Mouse (Mus musculus) hindbrain, postnatal 0 days (tissue): ENCODE data around the gene Ptpn6. TPM values are rescaled to one million over a fixed set of nuclear protein-coding genes. Genes with fewer than 3 reads are reported as not detected.

ENCODE experiments used
- ATAC-seq: fragments of 200-750 bp; cut with Nextera tagmentation; 2 replicates; pipeline ENCODE4 v1.8.0; 2017; ENCODE audit warnings: mild to moderate bottlenecking, moderate TSS enrichment, moderate library complexity
- DNase-seq: peaks from one replicate; pipeline ENCODE4 v3.0.0-alpha.2; 2015; ENCODE audit warnings: low spot score
- H3K27ac ChIP-seq: fragments of 300-500 bp; sonication (generic); 2 replicates; pipeline ENCODE4 v1.5.1; 2014; ENCODE audit warnings: mild to moderate bottlenecking
- H3K27me3 ChIP-seq: fragments of 300-500 bp; sonication (generic); 2 replicates; pipeline ENCODE4 v1.6.1; 2014; ENCODE audit warnings: low read length, mixed read lengths; ENCODE audit not compliant: insufficient read depth
- H3K36me3 ChIP-seq: fragments of 300-500 bp; sonication (generic); 2 replicates; pipeline ENCODE4 v1.6.1; 2014; ENCODE audit warnings: low read length, mixed read lengths; ENCODE audit not compliant: insufficient read depth
- H3K4me1 ChIP-seq: fragments of 300-500 bp; sonication (generic); 2 replicates; pipeline ENCODE4 v1.6.1; 2014; ENCODE audit warnings: antibody characterized with exemption, low read length, mixed read lengths; ENCODE audit not compliant: insufficient read depth
- H3K4me2 ChIP-seq: fragments of 300-500 bp; sonication (generic); 2 replicates; pipeline ENCODE4 v1.6.1; 2014; ENCODE audit warnings: low read depth, mild to moderate bottlenecking, low read length, moderate library complexity, mixed read lengths
- H3K4me3 ChIP-seq: fragments of 300-500 bp; sonication (generic); 2 replicates; pipeline ENCODE4 v1.5.1; 2014; ENCODE audit warnings: low read length
- H3K9ac ChIP-seq: fragments of 300-500 bp; sonication (generic); replicated peaks from 2 replicates; pipeline ENCODE4 v1.6.1; 2014; ENCODE audit warnings: mild to moderate bottlenecking, low read length, moderate library complexity, mixed read lengths
- H3K9me3 ChIP-seq: fragments of 300-500 bp; sonication (generic); 2 replicates; pipeline ENCODE4 v1.6.1; 2016; ENCODE audit warnings: low read length, mixed read lengths
- CTCF ChIP-seq: IDR thresholded peaks from 2 replicates; pipeline ENCODE4 v1.5.1; 2016; ENCODE audit warnings: antibody characterized with exemption, control low read depth, low read depth
- WGBS: fragments of 180-500 bp; shearing (Covaris S2); extraction: QIAGEN DNeasy Blood & Tissue Kit; methylation state at CpG from one replicate; pipeline ENCODE4 v1.1.7; 2014; 5-methylcytosine and 5-hydroxymethylcytosine counted together
- microRNA counts: library from miRNA; unstranded; fragments of <30 nt; microRNA quantifications from one replicate; lab custom pipeline; 2015
- microRNA-seq, 2 experiments: library from miRNA; unstranded; fragments of <30 nt; microRNA quantifications; one replicate each; pipeline ENCODE4; 2016
- polyA plus RNA-seq: library from polyadenylated mRNA; unstranded; fragments of >200 nt; fragmentation: Nextera tagmentation; extraction: Ambion mirVana; gene quantifications from 2 replicates; pipeline ENCODE4 v1.2.1, GENCODE M21; 2015
- total RNA-seq: library from RNA; depleted of rRNA; stranded (reverse); fragments of >200 nt; gene quantifications from 2 replicates; pipeline ENCODE4 v1.2.3, GENCODE M21; 2014; rRNA removed

Ptpn6 gene
- total and polyA plus RNA-seq, 2 experiments from 2014 or later: 3.8 to 4.3 TPM

GRCm38 (mm10) chr6:124679486-124679885 lies 59.0 kb downstream of the Ptpn6 start:
- no peak for ATAC-seq
- no peaks in the 10 kb centered on the region for H3K27me3 ChIP-seq
- 89% methylated on average over 3 of the region's 3 CpGs for WGBS
- no peaks in the 10 kb centered on the region for H3K36me3 ChIP-seq
- no peak overlapping the region for H3K4me3 ChIP-seq
- DNase-seq: no peak
- no peak overlapping the region for H3K9ac ChIP-seq
- H3K4me2 ChIP-seq: no peak overlapping the region
- no peak overlapping the region for H3K27ac ChIP-seq
- H3K4me1 ChIP-seq: no peaks in the 10 kb centered on the region
- no peaks in the 10 kb centered on the region for H3K9me3 ChIP-seq
- TF ChIP-seq CTCF: no peak

- Histone ChIP-seq H3K27me3 (no peaks in the 10 kb centered on the region), H3K27ac (no peak overlapping the region), H3K36me3 (no peaks in the 10 kb centered on the region), H3K9me3 (no peaks in the 10 kb centered on the region), H3K4me2 (no peak overlapping the region), H3K9ac (no peak overlapping the region), H3K4me3 (no peak overlapping the region), H3K4me1 (no peaks in the 10 kb centered on the region)
- DNase-seq (no peak), ATAC-seq (no peak)
- no peak for TF ChIP-seq CTCF
- WGBS: 94% methylated on average over 7 of the region's 7 CpGs
These were observed 59.7 kb downstream of the Ptpn6 start for GRCm38 (mm10) chr6:124678769-124679168.

- Histone ChIP-seq H3K36me3 (no peaks in the 10 kb centered on the region), H3K9ac (no peak overlapping the region), H3K4me2 (no peak overlapping the region), H3K4me1 (no peaks in the 10 kb centered on the region), H3K4me3 (no peak overlapping the region), H3K27me3 (no peaks in the 10 kb centered on the region), H3K27ac (no peak overlapping the region), H3K9me3 (no peaks in the 10 kb centered on the region)
- ATAC-seq (no peak), DNase-seq (no peak)
- no peak for TF ChIP-seq CTCF
- WGBS: 89% methylated on average over 6 of the region's 6 CpGs
These were observed 62.3 kb downstream of the Ptpn6 start for GRCm38 (mm10) chr6:124676171-124676570.

GRCm38 (mm10) chr6:124674591-124674990 lies 63.9 kb downstream of the Ptpn6 start:
- no peaks in the 10 kb centered on the region for H3K27me3 ChIP-seq
- DNase-seq (no peak), ATAC-seq (no peak)
- WGBS: 98% methylated on average over 7 of the region's 7 CpGs
- TF ChIP-seq CTCF: no peak
- no peaks in the 10 kb centered on the region for H3K36me3 ChIP-seq
- no peaks in the 10 kb centered on the region for H3K4me1 ChIP-seq
- H3K9ac ChIP-seq: no peak overlapping the region
- H3K4me2 ChIP-seq: no peak overlapping the region
- no peak overlapping the region for H3K4me3 ChIP-seq
- no peak overlapping the region for H3K27ac ChIP-seq
- no peaks in the 10 kb centered on the region for H3K9me3 ChIP-seq

GRCm38 (mm10) chr6:124673619-124674018 lies 64.9 kb downstream of the Ptpn6 start:
- Histone ChIP-seq H3K27ac (0 out of 2 replicates have a peak overlapping the region, but pooled peaks have one; percentile 7), H3K4me2 (no peak overlapping the region), H3K4me1 (no peaks in the 10 kb centered on the region), H3K36me3 (no peaks in the 10 kb centered on the region), H3K9me3 (no peaks in the 10 kb centered on the region), H3K9ac (no peak overlapping the region), H3K4me3 (no peak overlapping the region), H3K27me3 (no peaks in the 10 kb centered on the region)
- ATAC-seq: no peak
- WGBS: 72% methylated on average over 9 of the region's 9 CpGs
- peak; percentile 12 for DNase-seq
- TF ChIP-seq CTCF: no peak

GRCm38 (mm10) chr6:124672100-124672499 lies 66.4 kb downstream of the Ptpn6 start:
- Histone ChIP-seq H3K4me1 (no peaks in the 10 kb centered on the region), H3K9ac (no peak overlapping the region), H3K4me3 (no peak overlapping the region), H3K27me3 (no peaks in the 10 kb centered on the region), H3K36me3 (no peaks in the 10 kb centered on the region), H3K9me3 (no peaks in the 10 kb centered on the region), H3K27ac (no peak overlapping the region), H3K4me2 (no peak overlapping the region)
- DNase-seq: no peak
- WGBS: 79% methylated on average over 6 of the region's 6 CpGs
- no peak for ATAC-seq
- TF ChIP-seq CTCF: no peak

MicroRNAs encoded within 50 kb of the gene (microRNA counts, 519-probe panel; counts per million panel counts)
- not detected for microRNA mmu-miR-141 (lab: Ali Mortazavi, UCI)
- not detected for microRNA mmu-miR-200c (lab: Ali Mortazavi, UCI)

Small RNA genes within 50 kb of the gene (microRNA-seq; reads per million reads assigned to microRNA genes)
- gene Mir141 (4.3 to 5.1 reads per million in 2 experiments), gene Mir200c (23.1 to 26.5 reads per million in 2 experiments)

Other genes with a start within 250 kb of the Ptpn6 start
- 0.31 and 0.68 TPM in 2 replicates for gene C1rl, start 245.6 kb downstream of the Ptpn6 start, total RNA-seq
- gene C1rl, start 245.6 kb downstream of the Ptpn6 start, polyA plus RNA-seq: 0.39 and 0.41 TPM in 2 replicates
- 0.42 and 1.0 TPM in 2 replicates for gene C1ra, start 226.3 kb downstream of the Ptpn6 start, total RNA-seq
- 0.73 and 0.83 TPM in 2 replicates for gene C1ra, start 226.3 kb downstream of the Ptpn6 start, polyA plus RNA-seq
- gene C1s1, start 196.4 kb downstream of the Ptpn6 start, total RNA-seq: 0.89 and 4.7 TPM in 2 replicates
- 0.49 and 1.2 TPM in 2 replicates for gene C1s1, start 196.4 kb downstream of the Ptpn6 start, polyA plus RNA-seq
- gene C1rb, start 168.4 kb downstream of the Ptpn6 start, total RNA-seq: not detected in 2 replicates
- gene C1rb, start 168.4 kb downstream of the Ptpn6 start, polyA plus RNA-seq: 0.09 TPM in 1 of 2 replicates, not detected in the other
- gene C1s2, start 102.6 kb downstream of the Ptpn6 start, total RNA-seq: not detected in 2 replicates
- 0.13 and 0.18 TPM in 2 replicates for gene C1s2, start 102.6 kb downstream of the Ptpn6 start, polyA plus RNA-seq
- 32.0 and 48.5 TPM in 2 replicates for gene Lpcat3, start 75.7 kb downstream of the Ptpn6 start, total RNA-seq
- 49.5 and 53.3 TPM in 2 replicates for gene Lpcat3, start 75.7 kb downstream of the Ptpn6 start, polyA plus RNA-seq
- gene Emg1, start 26.5 kb downstream of the Ptpn6 start, total RNA-seq: 75.8 and 102 TPM in 2 replicates
- gene Emg1, start 26.5 kb downstream of the Ptpn6 start, polyA plus RNA-seq: 100 and 102 TPM in 2 replicates
- gene Phb2, start 26.4 kb downstream of the Ptpn6 start, total RNA-seq: 218 and 223 TPM in 2 replicates
- gene Phb2, start 26.4 kb downstream of the Ptpn6 start, polyA plus RNA-seq: 267 and 270 TPM in 2 replicates
- 212 and 236 TPM in 2 replicates for gene Grcc10, start 2.7 kb upstream of the Ptpn6 start, total RNA-seq
- gene Grcc10, start 2.7 kb upstream of the Ptpn6 start, polyA plus RNA-seq: 643 and 649 TPM in 2 replicates
- gene Gm45234, start 17.3 kb upstream of the Ptpn6 start, total RNA-seq: 0.26 TPM in 1 of 2 replicates, not detected in the other
- gene Gm45234, start 17.3 kb upstream of the Ptpn6 start, polyA plus RNA-seq: not detected in 2 replicates
- gene Atn1, start 17.8 kb upstream of the Ptpn6 start, total RNA-seq: 19.1 and 23.7 TPM in 2 replicates
- gene Atn1, start 17.8 kb upstream of the Ptpn6 start, polyA plus RNA-seq: 19.9 and 21.3 TPM in 2 replicates
- gene Eno2, start 31.0 kb upstream of the Ptpn6 start, total RNA-seq: 281 and 357 TPM in 2 replicates
- 213 and 216 TPM in 2 replicates for gene Eno2, start 31.0 kb upstream of the Ptpn6 start, polyA plus RNA-seq
- gene Lrrc23, start 41.0 kb upstream of the Ptpn6 start, total RNA-seq: 6.7 and 9.2 TPM in 2 replicates
- gene Lrrc23, start 41.0 kb upstream of the Ptpn6 start, polyA plus RNA-seq: 5.4 and 8.7 TPM in 2 replicates
- 7.3 and 8.7 TPM in 2 replicates for gene Spsb2, start 69.9 kb upstream of the Ptpn6 start, total RNA-seq
- gene Spsb2, start 69.9 kb upstream of the Ptpn6 start, polyA plus RNA-seq: 9.6 and 9.8 TPM in 2 replicates
- 506 and 525 TPM in 2 replicates for gene Tpi1, start 75.6 kb upstream of the Ptpn6 start, total RNA-seq
- 515 and 534 TPM in 2 replicates for gene Tpi1, start 75.6 kb upstream of the Ptpn6 start, polyA plus RNA-seq
- 222 and 233 TPM in 2 replicates for gene Usp5, start 90.8 kb upstream of the Ptpn6 start, total RNA-seq
- gene Usp5, start 90.8 kb upstream of the Ptpn6 start, polyA plus RNA-seq: 182 and 189 TPM in 2 replicates
- 34.7 and 39.9 TPM in 2 replicates for gene Cdca3, start 90.8 kb upstream of the Ptpn6 start, total RNA-seq
- 40.9 and 47.3 TPM in 2 replicates for gene Cdca3, start 90.8 kb upstream of the Ptpn6 start, polyA plus RNA-seq
- 0.68 and 0.72 TPM in 2 replicates for gene Gnb3, start 101.6 kb upstream of the Ptpn6 start, total RNA-seq
- 1.6 and 2.2 TPM in 2 replicates for gene Gnb3, start 101.6 kb upstream of the Ptpn6 start, polyA plus RNA-seq
- 71.3 and 79.5 TPM in 2 replicates for gene P3h3, start 119.0 kb upstream of the Ptpn6 start, total RNA-seq
- gene P3h3, start 119.0 kb upstream of the Ptpn6 start, polyA plus RNA-seq: 11.3 and 12.0 TPM in 2 replicates
- 193 and 194 TPM in 2 replicates for gene Gpr162, start 125.3 kb upstream of the Ptpn6 start, total RNA-seq
- 30.1 and 31.9 TPM in 2 replicates for gene Gpr162, start 125.3 kb upstream of the Ptpn6 start, polyA plus RNA-seq
- gene Cd4, start 149.5 kb upstream of the Ptpn6 start, total RNA-seq: 0.05 TPM in 1 of 2 replicates, not detected in the other
- 0.13 and 0.18 TPM in 2 replicates for gene Cd4, start 149.5 kb upstream of the Ptpn6 start, polyA plus RNA-seq
- gene Lag3, start 173.0 kb upstream of the Ptpn6 start, total RNA-seq: 1.8 and 2.2 TPM in 2 replicates
- 3.3 and 3.6 TPM in 2 replicates for gene Lag3, start 173.0 kb upstream of the Ptpn6 start, polyA plus RNA-seq
- gene Ptms, start 181.4 kb upstream of the Ptpn6 start, total RNA-seq: 913 and 1,024 TPM in 2 replicates
- 767 and 773 TPM in 2 replicates for gene Ptms, start 181.4 kb upstream of the Ptpn6 start, polyA plus RNA-seq
- 639 and 964 TPM in 2 replicates for gene Mlf2, start 192.7 kb upstream of the Ptpn6 start, total RNA-seq
- 618 and 628 TPM in 2 replicates for gene Mlf2, start 192.7 kb upstream of the Ptpn6 start, polyA plus RNA-seq
- gene Cops7a, start 226.8 kb upstream of the Ptpn6 start, total RNA-seq: 113 and 146 TPM in 2 replicates
- 97.1 and 101 TPM in 2 replicates for gene Cops7a, start 226.8 kb upstream of the Ptpn6 start, polyA plus RNA-seq